Mouse (Mus musculus): ENCODE results near the gene Cebpb. TPM values are rescaled to one million over a fixed set of nuclear protein-coding genes. Genes with fewer than 3 reads are reported as not detected.
A peak's percentile ranks its signal among the peaks of the same experiment; 100 is the strongest.

Gene Cebpb
- polyA plus RNA-seq, 1 experiment, result 4.3 TPM

- TF ChIP-seq TAL1 (IDR thresholded peaks at IDR 0.05; ENCODE audit: low read length), result no peak
- no peak for TF ChIP-seq GATA1 (IDR thresholded peaks at IDR 0.05; ENCODE audit: low read length)
- no peaks in the 10 kb centered on the region for H3K9me3 ChIP-seq (ENCODE audit: control insufficient read depth, low read length)
- peaks cover 29% of the 10 kb centered on the region for H3K4me1 ChIP-seq (ENCODE audit: control insufficient read depth)
- peaks cover 31% of the 10 kb centered on the region for H3K27me3 ChIP-seq (ENCODE audit: control insufficient read depth)
- no peak overlapping the region for H3K4me3 ChIP-seq (replicated peaks)
- peaks cover 8% of the 10 kb centered on the region for H3K36me3 ChIP-seq (ENCODE audit: control insufficient read depth)
These were observed 5.5 kb downstream of the Cebpb start for GRCm38 (mm10) chr2:167694244-167694643.

- Histone ChIP-seq H3K36me3 (ENCODE audit: control insufficient read depth) (peaks cover 8% of the 10 kb centered on the region), H3K4me1 (ENCODE audit: control insufficient read depth) (peaks cover 22% of the 10 kb centered on the region), H3K9me3 (ENCODE audit: control insufficient read depth, low read length) (no peaks in the 10 kb centered on the region), H3K27me3 (ENCODE audit: control insufficient read depth) (peaks cover 23% of the 10 kb centered on the region), H3K4me3 (replicated peaks) (no peak overlapping the region)
- TF ChIP-seq GATA1 (IDR thresholded peaks at IDR 0.05; ENCODE audit: low read length) (no peak), TAL1 (IDR thresholded peaks at IDR 0.05; ENCODE audit: low read length) (no peak)
These were observed 6.2 kb downstream of the Cebpb start for GRCm38 (mm10) chr2:167694963-167695362.

- TF ChIP-seq TAL1 (IDR thresholded peaks at IDR 0.05; ENCODE audit: low read length) (no peak), GATA1 (IDR thresholded peaks at IDR 0.05; ENCODE audit: low read length) (no peak)
- H3K4me3 ChIP-seq (replicated peaks), result no peak overlapping the region
- peaks cover 8% of the 10 kb centered on the region for H3K36me3 ChIP-seq (ENCODE audit: control insufficient read depth)
- no peaks in the 10 kb centered on the region for H3K9me3 ChIP-seq (ENCODE audit: control insufficient read depth, low read length)
- peaks cover 18% of the 10 kb centered on the region for H3K27me3 ChIP-seq (ENCODE audit: control insufficient read depth)
- H3K4me1 ChIP-seq (ENCODE audit: control insufficient read depth), result peaks cover 20% of the 10 kb centered on the region
These were observed 6.8 kb downstream of the Cebpb start for GRCm38 (mm10) chr2:167695491-167695890.

GRCm38 (mm10) chr2:167696143-167696542, 7.4 kb downstream of the Cebpb start:
- Histone ChIP-seq H3K27me3 (ENCODE audit: control insufficient read depth) (peaks cover 12% of the 10 kb centered on the region), H3K36me3 (ENCODE audit: control insufficient read depth) (peaks cover 8% of the 10 kb centered on the region), H3K4me3 (replicated peaks) (no peak overlapping the region), H3K4me1 (ENCODE audit: control insufficient read depth) (peaks cover 15% of the 10 kb centered on the region), H3K9me3 (ENCODE audit: control insufficient read depth, low read length) (no peaks in the 10 kb centered on the region)
- TF ChIP-seq TAL1 (IDR thresholded peaks at IDR 0.05; ENCODE audit: low read length) (no peak), GATA1 (IDR thresholded peaks at IDR 0.05; ENCODE audit: low read length) (no peak)

GRCm38 (mm10) chr2:167697902-167698301, 9.2 kb downstream of the Cebpb start:
- H3K27me3 ChIP-seq (ENCODE audit: control insufficient read depth), result no peaks in the 10 kb centered on the region
- H3K4me1 ChIP-seq (ENCODE audit: control insufficient read depth), result peaks cover 9% of the 10 kb centered on the region
- TF ChIP-seq GATA1 (IDR thresholded peaks at IDR 0.05; ENCODE audit: low read length) (no peak), TAL1 (IDR thresholded peaks at IDR 0.05; ENCODE audit: low read length) (no peak)
- H3K9me3 ChIP-seq (ENCODE audit: control insufficient read depth, low read length), result no peaks in the 10 kb centered on the region
- peak overlapping the region; percentile 40 for H3K4me3 ChIP-seq (replicated peaks)
- no peaks in the 10 kb centered on the region for H3K36me3 ChIP-seq (ENCODE audit: control insufficient read depth)

- no peaks in the 10 kb centered on the region for H3K36me3 ChIP-seq (ENCODE audit: control insufficient read depth)
- no peaks in the 10 kb centered on the region for H3K27me3 ChIP-seq (ENCODE audit: control insufficient read depth)
- H3K4me3 ChIP-seq (replicated peaks), result no peak overlapping the region
- H3K4me1 ChIP-seq (ENCODE audit: control insufficient read depth), result peaks cover 9% of the 10 kb centered on the region
- no peak for TF ChIP-seq GATA1 (IDR thresholded peaks at IDR 0.05; ENCODE audit: low read length)
- TF ChIP-seq TAL1 (IDR thresholded peaks at IDR 0.05; ENCODE audit: low read length), result no peak
- H3K9me3 ChIP-seq (ENCODE audit: control insufficient read depth, low read length), result no peaks in the 10 kb centered on the region
These were observed 11.3 kb downstream of the Cebpb start for GRCm38 (mm10) chr2:167700018-167700417.

GRCm38 (mm10) chr2:167701472-167701871, 12.8 kb downstream of the Cebpb start:
- no peaks in the 10 kb centered on the region for H3K9me3 ChIP-seq (ENCODE audit: control insufficient read depth, low read length)
- TF ChIP-seq TAL1 (IDR thresholded peaks at IDR 0.05; ENCODE audit: low read length) (no peak), GATA1 (IDR thresholded peaks at IDR 0.05; ENCODE audit: low read length) (no peak)

GRCm38 (mm10) chr2:167702126-167702525, 13.4 kb downstream of the Cebpb start:
- Histone ChIP-seq H3K9me3 (ENCODE audit: control insufficient read depth, low read length) (no peaks in the 10 kb centered on the region), H3K27me3 (ENCODE audit: control insufficient read depth) (no peaks in the 10 kb centered on the region)

More at GRCm38 (mm10) chr2:167701472-167701871, 12.8 kb downstream of the Cebpb start:
- Histone ChIP-seq H3K4me1 (ENCODE audit: control insufficient read depth) (peaks cover 7% of the 10 kb centered on the region), H3K4me3 (replicated peaks) (no peak overlapping the region), H3K27me3 (ENCODE audit: control insufficient read depth) (no peaks in the 10 kb centered on the region), H3K36me3 (ENCODE audit: control insufficient read depth) (no peaks in the 10 kb centered on the region)

GRCm38 (mm10) chr2:167704409-167704808, 15.7 kb downstream of the Cebpb start:
- H3K4me1 ChIP-seq (ENCODE audit: control insufficient read depth), result no peaks in the 10 kb centered on the region
- no peaks in the 10 kb centered on the region for H3K27me3 ChIP-seq (ENCODE audit: control insufficient read depth)
- no peak for TF ChIP-seq GATA1 (IDR thresholded peaks at IDR 0.05; ENCODE audit: low read length)
- no peak for TF ChIP-seq TAL1 (IDR thresholded peaks at IDR 0.05; ENCODE audit: low read length)
- no peak overlapping the region for H3K4me3 ChIP-seq (replicated peaks)
- no peaks in the 10 kb centered on the region for H3K36me3 ChIP-seq (ENCODE audit: control insufficient read depth)
- no peaks in the 10 kb centered on the region for H3K9me3 ChIP-seq (ENCODE audit: control insufficient read depth, low read length)

More at GRCm38 (mm10) chr2:167702126-167702525, 13.4 kb downstream of the Cebpb start:
- Histone ChIP-seq H3K4me1 (ENCODE audit: control insufficient read depth) (peaks cover 6% of the 10 kb centered on the region), H3K36me3 (ENCODE audit: control insufficient read depth) (no peaks in the 10 kb centered on the region), H3K4me3 (replicated peaks) (no peak overlapping the region)
- TF ChIP-seq TAL1 (IDR thresholded peaks at IDR 0.05; ENCODE audit: low read length), result no peak
- no peak for TF ChIP-seq GATA1 (IDR thresholded peaks at IDR 0.05; ENCODE audit: low read length)

Measured in erythroblast, embryonic 14.5 days (primary cell).